Mouse (Mus musculus) heart, adult 11 months (tissue): ENCODE measurements around the gene Cfap299.

Source experiments
- DNase-seq: peaks from one replicate; pipeline ENCODE4 v3.0.0; 2022

Cfap299 gene

GRCm38 (mm10) chr5:98692070-98692469 lies 363.0 kb downstream of the Cfap299 start:
- DNase-seq = peak; percentile 89

DNA sequence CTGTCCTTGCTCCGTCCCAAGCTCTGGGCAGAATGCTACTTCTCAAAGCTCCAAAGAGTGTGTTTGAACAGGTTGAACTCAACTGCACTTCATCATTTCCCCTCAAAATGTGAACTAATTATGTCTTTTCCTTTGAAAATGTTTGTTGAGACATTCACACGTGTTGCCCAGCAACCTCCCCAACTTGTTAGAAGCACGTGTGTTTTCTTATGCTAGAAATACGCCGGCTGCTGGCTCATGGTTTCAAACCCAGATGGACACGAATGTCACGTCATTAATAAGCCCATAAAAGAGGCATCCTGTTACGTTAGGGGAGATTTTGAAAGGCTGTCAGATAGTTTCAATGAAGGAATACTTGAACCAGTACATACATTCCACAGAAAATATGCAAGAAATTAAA lies 367.2 kb downstream of the Cfap299 start:
- DNase-seq = no peak

GRCm38 (mm10) chr5:98703963-98704362 lies 374.9 kb downstream of the Cfap299 start:
- no peak for DNase-seq

DNA sequence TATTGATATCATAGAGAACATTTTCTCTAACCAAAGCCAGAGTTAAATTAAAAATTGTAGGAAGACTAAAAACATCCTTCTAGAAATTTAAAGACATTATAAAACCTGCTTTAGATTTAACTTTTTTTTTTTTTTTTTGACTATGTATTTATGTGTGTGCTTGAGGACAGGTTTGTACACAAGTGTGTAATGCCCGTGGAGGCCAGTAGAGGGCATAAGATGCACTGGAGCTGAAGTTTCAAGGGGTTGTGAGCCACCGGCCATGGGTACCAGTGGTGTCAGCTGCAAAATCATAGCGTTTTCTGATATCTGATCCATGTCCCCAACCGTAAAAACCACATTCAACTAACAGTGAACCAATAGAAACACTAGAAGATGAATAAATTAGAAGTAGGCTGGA lies 377.5 kb downstream of the Cfap299 start:
- no peak for DNase-seq

DNA sequence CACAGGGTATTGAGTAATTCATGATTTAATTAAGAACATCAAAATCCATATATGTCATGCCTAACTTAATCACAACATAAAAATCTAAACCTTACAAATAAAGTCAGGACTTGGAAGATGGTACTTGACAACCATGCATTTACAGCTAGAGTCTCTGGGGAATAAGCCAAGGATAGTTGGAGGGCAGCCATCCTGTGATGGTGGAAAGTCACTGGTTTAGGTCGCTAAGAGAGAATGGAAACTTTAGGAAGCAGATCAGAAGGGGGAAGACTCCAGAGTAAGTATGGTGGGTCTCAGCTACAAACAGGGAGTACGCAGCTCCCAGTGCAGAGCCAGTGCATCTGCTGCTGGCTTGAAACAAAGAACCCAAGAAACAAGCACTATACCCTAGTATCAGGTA lies 386.3 kb downstream of the Cfap299 start:
- DNase-seq = no peak

GRCm38 (mm10) chr5:98732157-98733009 lies 403.3 kb downstream of the Cfap299 start:
- DNase-seq = no peak

DNA sequence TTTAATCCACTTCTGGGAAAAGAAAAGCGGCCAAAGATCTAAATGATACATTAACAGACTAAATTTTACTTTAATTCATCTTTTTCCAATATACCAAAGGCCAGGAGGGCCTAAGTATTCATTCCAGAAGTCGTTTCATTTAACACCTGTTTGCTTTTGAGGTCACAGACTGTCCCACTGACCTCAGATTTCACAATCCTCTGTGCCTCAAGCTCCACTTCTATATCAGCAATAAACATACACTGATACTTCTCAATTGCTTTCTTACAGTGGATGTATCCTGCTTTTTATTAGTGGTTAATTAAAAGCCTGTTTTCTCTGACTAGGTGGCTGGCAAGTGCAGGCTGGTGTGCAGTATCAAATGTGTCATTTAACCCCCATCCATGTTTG lies 403.9 kb downstream of the Cfap299 start:
- no peak for DNase-seq

GRCm38 (mm10) chr5:98761858-98762652 lies 433.0 kb downstream of the Cfap299 start:
- no peak for DNase-seq

- DNase-seq = no peak
Observed at GRCm38 (mm10) chr5:98778588-98778987, 449.5 kb downstream of the Cfap299 start.

- DNase-seq = no peak
Observed at GRCm38 (mm10) chr5:98782066-98782465, 453.0 kb downstream of the Cfap299 start.

- peak; percentile 74 for DNase-seq
Observed at GRCm38 (mm10) chr5:98787735-98788134, 458.6 kb downstream of the Cfap299 start.

GRCm38 (mm10) chr5:98788568-98788967 lies 459.5 kb downstream of the Cfap299 start:
- no peak for DNase-seq

GRCm38 (mm10) chr5:98790894-98791607 lies 461.9 kb downstream of the Cfap299 start:
- peak; percentile 81 for DNase-seq

- no peak for DNase-seq
Observed at GRCm38 (mm10) chr5:98801495-98801894, 472.4 kb downstream of the Cfap299 start.

DNA sequence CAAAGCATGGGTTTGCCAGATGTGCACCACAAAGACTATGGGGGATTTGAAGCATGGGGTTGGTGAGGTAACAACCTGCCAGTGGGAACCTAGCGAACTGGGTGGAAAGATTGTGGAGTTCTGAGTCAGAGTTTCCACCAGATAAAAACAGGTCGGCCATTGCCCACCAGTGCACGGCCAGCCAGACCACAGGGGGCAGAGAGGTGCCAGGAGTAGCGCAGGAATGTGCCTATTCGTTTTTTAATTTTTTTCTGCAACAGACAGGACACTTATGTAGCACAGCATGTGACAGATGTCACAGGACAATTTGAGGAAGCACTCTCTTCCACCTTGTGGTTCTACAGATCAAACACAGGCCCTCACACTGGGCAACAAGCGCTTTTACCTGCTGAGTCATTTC lies 475.7 kb downstream of the Cfap299 start:
- DNase-seq = peak; percentile 80

DNA sequence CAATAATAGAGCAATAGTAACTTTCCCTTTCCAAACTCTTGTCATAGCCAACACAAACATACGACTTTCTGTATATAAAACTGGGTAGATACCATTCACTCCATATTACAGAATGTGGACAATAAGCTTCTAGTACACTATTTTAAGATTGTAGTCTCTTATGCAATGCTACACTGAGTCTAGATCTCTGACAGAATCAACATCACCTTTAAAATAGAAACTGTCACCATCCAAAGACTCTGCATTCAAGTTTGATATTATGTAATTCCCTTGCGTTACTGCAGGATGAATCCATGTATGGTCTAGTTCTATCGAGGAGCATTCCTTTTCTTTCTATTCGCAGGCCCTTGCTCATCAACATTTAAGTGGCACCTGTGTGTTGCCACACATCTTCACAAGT lies 477.4 kb downstream of the Cfap299 start:
- DNase-seq = no peak

- no peak for DNase-seq
Observed at GRCm38 (mm10) chr5:98807022-98807421, 477.9 kb downstream of the Cfap299 start.

- DNase-seq = peak; percentile 66
Observed at GRCm38 (mm10) chr5:98807953-98808352, 478.8 kb downstream of the Cfap299 start.

GRCm38 (mm10) chr5:98812380-98812779 lies 483.3 kb downstream of the Cfap299 start:
- DNase-seq = no peak

- no peak for DNase-seq
Observed at GRCm38 (mm10) chr5:98815269-98815668, 486.2 kb downstream of the Cfap299 start.

DNA sequence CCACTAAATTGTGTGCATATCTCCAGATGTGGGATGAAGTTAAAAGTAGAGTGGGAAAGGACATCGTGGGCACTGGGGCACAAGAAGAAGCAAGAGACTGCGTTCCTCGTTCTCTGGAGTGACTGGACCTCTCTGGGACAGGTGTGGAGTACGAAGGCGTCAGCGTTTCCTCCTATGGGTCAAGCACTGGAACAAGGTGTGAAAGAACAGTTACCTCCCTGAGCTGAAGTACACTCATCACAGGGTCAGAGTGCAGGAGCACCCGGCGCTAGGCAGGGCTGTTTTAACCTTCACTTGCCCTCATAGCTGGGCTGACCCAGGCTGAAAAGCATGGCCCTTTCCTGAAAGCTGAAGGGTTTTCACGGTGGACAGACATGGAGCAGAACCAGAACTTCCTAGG lies 504.7 kb downstream of the Cfap299 start:
- DNase-seq = no peak

DNA sequence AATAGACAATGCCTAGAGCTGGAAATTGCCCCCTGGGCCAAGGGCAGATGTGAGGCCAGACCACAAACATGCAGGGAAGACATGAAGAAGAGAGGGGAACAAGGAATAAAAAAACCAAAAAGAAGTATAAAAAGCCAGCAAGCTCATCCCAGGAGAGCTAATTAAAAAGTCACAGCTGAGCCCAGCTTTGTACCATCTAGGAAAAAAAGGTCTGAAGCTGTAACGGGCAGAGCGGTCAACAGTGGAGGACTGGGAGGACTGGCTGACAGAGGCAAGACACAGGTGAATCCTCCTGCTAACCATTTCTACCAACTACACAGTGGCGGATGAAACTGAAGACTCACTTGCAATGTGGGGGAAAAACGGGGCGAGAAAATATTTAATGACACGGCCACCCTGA lies 505.2 kb downstream of the Cfap299 start:
- DNase-seq = no peak

DNA sequence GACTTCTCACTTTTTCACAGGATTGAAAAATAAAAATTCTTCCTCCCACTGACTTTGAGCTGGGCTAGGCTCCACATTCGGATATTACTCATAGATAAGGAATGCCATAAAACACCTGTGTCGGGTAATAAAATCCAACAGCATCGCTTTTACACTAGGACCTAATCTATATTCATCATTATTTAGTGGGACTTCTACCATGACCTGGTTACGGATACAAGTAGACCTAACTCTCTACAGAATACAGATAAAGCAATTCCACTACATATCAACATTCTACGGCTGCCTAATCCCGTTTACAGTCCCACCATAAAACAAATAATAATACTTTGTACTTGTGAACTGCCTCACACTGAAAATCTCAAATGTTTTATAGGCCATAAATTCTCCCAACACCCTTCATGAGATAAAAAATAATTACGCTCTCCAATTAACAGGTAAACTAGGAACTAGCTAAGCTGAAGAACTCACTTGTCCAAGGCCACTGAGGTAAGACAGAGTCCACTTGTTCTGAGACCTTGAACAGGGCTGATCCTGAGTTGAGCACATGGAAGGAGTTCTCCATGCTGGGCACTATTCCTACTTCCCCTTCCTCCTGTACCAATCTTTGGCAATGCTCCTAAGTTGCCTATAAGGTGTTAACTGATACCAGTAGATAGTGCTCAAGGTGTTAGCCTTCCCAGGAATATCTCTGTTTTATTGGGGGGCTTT lies 513.7 kb downstream of the Cfap299 start:
- no peak for DNase-seq
